Mouse (Mus musculus): ENCODE measurements at regions not wholly inside any gene's neighbourhood (a gene's known extent, or its start where the extent isn't known, plus 50 kb on each side); places are given as distances from the start of the nearest gene placed in this dataset.

GRCm38 (mm10) chr10:111422649-111423048 lies 50.4 kb upstream of the Nap1l1 start:
- TF ChIP-seq POLR2A (IDR thresholded peaks at IDR 0.05; ENCODE audit: insufficient read depth, low read depth, low read length) (no peak), CTCF (IDR thresholded peaks at IDR 0.05; ENCODE audit: insufficient read depth, low read depth, low read length) (no peak)
